Mouse (Mus musculus) layer of hippocampus, adult 18-20 months (tissue): ENCODE measurements around the gene Zbtb18. TPM values are rescaled to one million over a fixed set of nuclear protein-coding genes. Genes with fewer than 3 reads are reported as not detected.

ENCODE experiments used
- DNase-seq, 2 experiments: peaks; one replicate each; pipeline ENCODE4 v3.0.0; 2022; ENCODE audit warnings: low spot score in 2 of 2
- total RNA-seq, 2 experiments: library from RNA; stranded (reverse); gene quantifications; 2 replicates each; pipeline ENCODE4 v1.2.3; 2021

Zbtb18 gene
- total RNA-seq, 2 experiments from 2014 or later, result 537 TPM

DNA sequence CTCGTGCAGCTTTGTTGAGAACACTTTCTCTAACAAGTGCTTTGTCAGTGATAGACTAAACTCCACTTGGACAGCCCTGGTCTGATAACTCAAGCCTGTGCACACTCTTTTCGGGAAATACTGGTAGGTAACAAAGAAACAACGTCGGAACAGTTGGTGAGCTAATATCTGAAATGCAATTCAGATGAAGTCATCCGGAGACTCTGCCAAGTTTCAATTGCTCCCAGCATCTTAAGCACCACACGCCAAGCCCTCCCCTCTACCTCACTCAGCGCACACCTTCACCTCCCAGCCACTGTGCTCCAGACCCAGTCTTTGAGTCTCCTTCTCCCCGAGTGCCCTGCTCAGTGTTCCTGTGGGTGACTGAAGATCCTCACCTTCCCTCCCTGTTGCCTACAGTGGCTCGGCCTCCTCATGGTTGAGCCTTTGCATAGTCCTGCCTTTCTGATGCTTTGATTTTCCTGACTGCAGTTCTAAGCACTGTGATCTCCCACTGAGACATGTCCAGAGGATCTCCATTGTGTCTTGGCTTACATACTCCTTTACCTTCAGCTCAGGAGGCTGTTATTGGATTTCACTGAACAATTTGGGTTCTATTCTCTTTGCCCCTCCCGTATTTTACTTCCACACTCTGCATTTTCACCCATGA, 37.3 kb downstream of the Zbtb18 start:
- no peak for DNase-seq

DNA sequence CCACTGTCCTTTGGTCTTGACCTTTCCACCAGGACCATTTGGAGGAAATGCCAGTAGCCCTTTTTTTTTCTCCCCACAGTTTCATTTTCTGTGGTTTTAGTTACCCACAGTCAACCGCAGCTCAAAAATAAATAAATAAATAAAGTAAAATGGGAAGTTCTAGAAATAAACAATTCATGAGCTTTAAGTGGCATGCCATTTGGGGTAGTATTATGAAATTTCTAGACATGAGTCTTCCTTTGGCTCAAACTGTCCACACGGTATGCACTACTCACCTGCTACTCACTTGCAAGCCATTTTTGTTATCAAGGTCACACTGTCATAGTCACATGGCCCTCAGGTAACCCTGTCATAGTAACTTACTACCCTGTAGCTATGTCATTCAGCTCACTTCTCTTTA, 41.5 kb downstream of the Zbtb18 start:
- DNase-seq, result no peak

DNA sequence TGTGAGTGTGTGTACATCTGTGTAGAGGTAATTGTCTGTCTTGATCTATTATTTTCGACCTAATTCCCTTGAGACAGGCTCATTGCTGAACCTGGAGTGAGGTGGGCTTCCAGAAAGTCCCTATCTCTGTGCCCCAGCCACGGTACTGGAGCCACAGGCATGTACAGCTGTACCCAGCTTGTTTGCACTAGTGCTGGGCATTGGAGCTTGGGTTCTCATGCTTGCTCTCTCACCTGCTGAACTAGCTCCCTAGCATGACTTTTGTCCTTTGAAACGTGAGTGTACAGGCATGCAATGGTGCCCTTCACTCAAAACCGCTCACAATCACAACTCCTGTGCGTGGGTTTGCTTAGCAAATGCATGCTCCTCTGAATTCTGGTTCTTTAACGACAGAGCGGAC, 42.1 kb downstream of the Zbtb18 start:
- DNase-seq, result no peak

DNA sequence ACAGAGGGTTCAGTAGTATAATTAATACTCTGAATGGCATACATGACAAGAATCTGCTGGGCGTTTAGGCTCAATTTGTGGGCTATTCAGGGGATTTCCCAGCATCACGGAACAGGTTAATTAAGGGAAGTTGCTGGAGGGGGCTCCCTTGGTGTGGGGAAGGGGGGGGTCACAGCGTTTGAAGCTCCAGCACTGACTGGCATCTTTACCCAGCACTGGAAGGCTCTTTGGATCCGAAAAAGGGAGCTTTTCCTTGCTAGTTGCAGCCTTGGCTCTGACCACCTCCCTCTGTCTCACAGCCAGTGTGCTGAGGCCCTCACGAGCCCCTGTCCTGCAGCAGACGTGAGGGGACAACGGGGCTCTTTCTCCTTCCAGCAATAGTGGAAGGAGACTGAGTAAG, 42.5 kb downstream of the Zbtb18 start:
- no peak for DNase-seq

DNA sequence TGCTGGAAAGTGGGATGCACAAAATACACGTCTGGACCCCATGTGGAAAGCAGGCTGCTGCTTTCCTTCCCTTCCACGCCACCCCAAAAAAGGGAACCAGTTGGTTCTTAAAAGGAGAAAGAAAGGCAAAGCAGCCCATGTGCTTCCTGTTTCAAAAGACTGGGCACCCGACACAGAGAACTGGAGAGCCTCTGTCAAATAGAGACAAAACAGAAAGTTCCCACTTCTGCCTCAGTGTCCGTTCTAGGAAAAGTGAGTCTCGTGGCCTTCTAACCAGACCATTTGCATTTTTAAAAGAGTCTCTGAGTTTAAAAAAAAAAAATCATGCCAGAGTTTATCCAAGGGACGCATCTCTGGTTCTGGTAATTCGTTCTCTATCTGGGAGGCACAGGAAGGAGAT, 47.7 kb downstream of the Zbtb18 start:
- no peak for DNase-seq

DNA sequence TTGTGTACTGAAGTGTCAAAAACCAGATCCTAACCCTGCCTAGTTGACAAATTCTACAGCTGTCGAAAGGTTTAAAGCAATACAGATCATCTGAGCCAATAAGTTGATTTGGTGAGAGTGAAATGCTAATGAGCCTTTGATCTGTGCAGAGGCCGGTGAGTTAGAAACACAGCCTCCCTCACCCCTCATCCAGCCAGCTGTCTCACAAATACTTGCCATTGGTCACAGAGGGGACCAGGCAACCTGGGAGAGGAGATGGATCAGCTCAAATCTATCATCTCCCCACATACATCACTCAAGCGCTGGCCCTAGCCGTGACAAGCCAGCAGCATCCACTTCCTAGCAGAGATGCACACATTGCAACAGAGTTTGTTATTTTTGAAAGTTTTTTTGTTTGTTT, 48.7 kb downstream of the Zbtb18 start:
- no peak for DNase-seq

DNA sequence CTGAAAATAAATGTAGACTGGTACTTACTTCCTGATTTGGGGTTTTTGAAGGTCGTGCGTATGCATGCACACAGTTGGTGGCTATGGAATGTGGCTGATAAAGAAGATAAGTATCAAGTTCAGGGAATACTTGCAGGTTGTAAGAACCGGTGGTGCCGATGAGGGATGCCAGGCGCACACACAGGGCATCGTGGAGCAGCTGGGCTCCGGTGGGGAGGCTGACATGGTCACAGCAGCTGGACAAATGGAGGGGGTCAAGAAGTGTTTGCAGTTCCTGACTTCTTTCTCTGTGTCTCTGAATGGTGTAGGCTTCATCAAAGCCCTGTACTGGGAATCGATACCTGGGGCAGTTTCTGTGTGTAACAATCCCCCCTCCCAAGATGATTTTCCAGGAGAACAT, 49.1 kb downstream of the Zbtb18 start:
- no peak for DNase-seq

DNA sequence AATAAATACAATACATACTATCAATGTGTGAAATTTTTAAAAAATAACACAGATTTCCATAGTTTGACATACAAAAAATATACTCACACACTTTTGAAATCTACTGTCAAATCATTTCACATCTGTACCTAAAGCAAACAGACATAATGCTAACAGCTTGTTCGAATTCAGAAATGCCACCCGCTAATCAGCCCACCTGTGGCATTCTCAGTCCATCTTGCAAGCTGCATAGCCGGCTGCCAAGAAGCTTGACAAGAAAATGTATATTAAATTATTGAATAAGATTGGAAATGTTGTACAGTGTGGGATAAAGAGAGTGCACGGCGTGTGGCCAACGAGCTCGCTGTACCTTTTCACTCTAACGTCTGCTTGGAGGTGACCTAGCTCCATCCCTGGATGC, 52.2 kb downstream of the Zbtb18 start:
- DNase-seq, result no peak

DNA sequence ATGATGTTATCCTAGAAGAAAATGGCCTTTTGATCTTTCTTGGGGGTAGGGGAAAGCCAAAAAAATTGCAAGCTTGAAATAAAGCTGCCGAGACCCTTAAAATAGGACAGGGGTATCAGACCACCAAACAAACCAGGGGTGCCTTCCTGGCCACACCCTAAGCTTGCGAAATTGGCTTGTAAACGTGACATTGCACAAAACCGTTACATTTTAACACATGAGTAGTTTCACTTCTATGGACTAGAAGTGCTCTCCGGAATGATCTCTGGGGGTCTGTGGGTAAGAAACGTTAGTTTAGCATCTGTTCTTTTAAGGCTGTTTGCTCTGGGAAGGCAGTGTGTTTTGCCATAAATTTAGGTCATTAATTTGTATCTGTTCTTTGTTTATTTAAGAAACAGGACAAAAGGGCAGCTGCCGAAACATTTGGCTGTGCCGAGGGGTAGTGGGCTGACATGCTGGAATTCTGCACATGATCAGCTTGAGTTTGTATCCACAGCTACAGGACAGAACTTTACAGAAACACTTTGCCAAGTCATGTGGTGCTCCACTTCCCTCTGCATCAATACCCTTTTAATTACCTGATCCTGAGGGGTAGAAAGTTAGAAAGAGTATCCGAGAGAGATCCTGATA, 52.9 kb downstream of the Zbtb18 start:
- no peak for DNase-seq

Other genes starting within 250 kb of the Zbtb18 start
- 100 to 1,000 TPM; 246 to 264 TPM for gene Akt3, start 184.1 kb upstream of the Zbtb18 start, total RNA-seq